Mouse (Mus musculus): Measurements from ENCODE around the gene Cdk6.

GRCm38 (mm10) chr5:3303876-3304275 lies 37.4 kb upstream of the Cdk6 start:
- no peak for TF ChIP-seq CTCF (IDR thresholded peaks at IDR 0.05; ENCODE audit: borderline replicate concordance, control insufficient read depth, extremely low read depth, insufficient read depth, low read length, poor library complexity)
- TF ChIP-seq POLR2A (IDR thresholded peaks at IDR 0.05; ENCODE audit: control insufficient read depth, extremely low read depth, insufficient read depth, low read length, poor library complexity): no peak

All from thymus, adult 2 months (tissue).